Mouse (Mus musculus) thymus, adult 2 months (tissue): ENCODE results near the gene Fosl1.

Source experiments
- CTCF ChIP-seq: fragments of 200-500 bp; IDR thresholded peaks from 2 replicates; pipeline ENCODE4 v1.5.1; 2012; ENCODE audit warnings: mild to moderate bottlenecking, control low read depth, low read length, moderate library complexity, borderline replicate concordance; ENCODE audit not compliant: control insufficient read depth, poor library complexity, insufficient read depth; ENCODE audit errors: extremely low read depth
- POLR2A ChIP-seq: fragments of 200-500 bp; IDR thresholded peaks from 2 replicates; pipeline ENCODE4 v1.6.1; 2012; ENCODE audit warnings: mild to moderate bottlenecking, low read length, control low read depth, moderate library complexity; ENCODE audit not compliant: control insufficient read depth, poor library complexity, insufficient read depth; ENCODE audit errors: extremely low read depth

DNA sequence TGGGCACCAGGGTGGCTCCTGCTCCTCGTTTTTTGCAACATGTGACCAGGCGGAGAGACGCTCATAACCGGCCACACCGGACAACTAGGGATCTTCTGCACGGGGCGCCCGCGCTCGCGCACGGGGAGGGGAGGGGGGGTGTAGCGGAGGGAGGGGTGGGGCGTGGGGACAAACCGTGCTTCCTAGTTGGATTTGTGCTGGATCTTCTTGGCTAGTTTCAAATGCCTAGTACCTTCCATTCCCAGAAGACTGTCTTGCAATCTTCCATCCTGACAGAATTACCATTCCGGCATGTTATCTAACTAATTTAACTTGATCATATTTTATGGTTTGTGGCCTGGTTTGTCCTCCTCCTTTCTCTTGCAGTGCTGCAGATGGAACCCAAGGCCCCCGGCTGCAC is 56.3 kb downstream of the Fosl1 start, which contains the start of gene 1700020D05Rik:
- no peak for TF ChIP-seq POLR2A
- TF ChIP-seq CTCF: no peak
